Mouse (Mus musculus): ENCODE measurements around the gene Aplp2. TPM values are rescaled to one million over a fixed set of nuclear protein-coding genes. Genes with fewer than 3 reads are reported as not detected.

Gene Aplp2
- total and polyA plus RNA-seq, 2 experiments, result 195 to 276 TPM

GRCm38 (mm10) chr9:31163327-31163726 lies 48.3 kb downstream of the Aplp2 start:
- H3K4me1 ChIP-seq (ENCODE audit: control insufficient read depth, insufficient read depth, low read length), result no peaks in the 10 kb centered on the region
- no peak for DNase-seq (ENCODE audit: extremely low read depth, low read depth, low spot score)
- H3K4me3 ChIP-seq (ENCODE audit: insufficient read depth, low read depth, low read length), result no peak overlapping the region
- no peaks in the 10 kb centered on the region for H3K27me3 ChIP-seq (ENCODE audit: control insufficient read depth, insufficient read depth, low read length)
- H3K27ac ChIP-seq (replicated peaks; ENCODE audit: insufficient read depth, low read depth, low read length), result no peak overlapping the region
- TF ChIP-seq CTCF (IDR thresholded peaks at IDR 0.05; ENCODE audit: low read depth, low read length) (no peak), POLR2A (IDR thresholded peaks at IDR 0.05; ENCODE audit: extremely low read depth, insufficient read depth, low read length) (no peak)
- WGBS, result 85% methylated on average over 1 of the region's 1 CpGs
- no peaks in the 10 kb centered on the region for H3K79me2 ChIP-seq (ENCODE audit: control insufficient read depth, insufficient read depth, low read length)
- H3K9ac ChIP-seq (ENCODE audit: low read depth, low read length), result no peak overlapping the region
- H3K36me3 ChIP-seq (ENCODE audit: control insufficient read depth, insufficient read depth, low read length), result peaks cover 65% of the 10 kb centered on the region

- no peaks in the 10 kb centered on the region for H3K27me3 ChIP-seq (ENCODE audit: control insufficient read depth, insufficient read depth, low read length)
- H3K9ac ChIP-seq (ENCODE audit: low read depth, low read length), result no peak overlapping the region
- WGBS, result 29% methylated on average over 1 of the region's 1 CpGs
- H3K27ac ChIP-seq (replicated peaks; ENCODE audit: insufficient read depth, low read depth, low read length), result no peak overlapping the region
- H3K36me3 ChIP-seq (ENCODE audit: control insufficient read depth, insufficient read depth, low read length), result peaks cover 66% of the 10 kb centered on the region
- H3K4me1 ChIP-seq (ENCODE audit: control insufficient read depth, insufficient read depth, low read length), result no peaks in the 10 kb centered on the region
- no peak for TF ChIP-seq CTCF (IDR thresholded peaks at IDR 0.05; ENCODE audit: low read depth, low read length)
- TF ChIP-seq POLR2A (IDR thresholded peaks at IDR 0.05; ENCODE audit: extremely low read depth, insufficient read depth, low read length), result no peak
- no peaks in the 10 kb centered on the region for H3K79me2 ChIP-seq (ENCODE audit: control insufficient read depth, insufficient read depth, low read length)
- peak; percentile 40 for DNase-seq (ENCODE audit: extremely low read depth, low read depth, low spot score)
- H3K4me3 ChIP-seq (ENCODE audit: insufficient read depth, low read depth, low read length), result no peak overlapping the region
Observed at GRCm38 (mm10) chr9:31162911-31163310, 48.7 kb downstream of the Aplp2 start.

- no peaks in the 10 kb centered on the region for H3K27me3 ChIP-seq (ENCODE audit: control insufficient read depth, insufficient read depth, low read length)
- peaks cover 79% of the 10 kb centered on the region for H3K36me3 ChIP-seq (ENCODE audit: control insufficient read depth, insufficient read depth, low read length)
- peak; percentile 41 for DNase-seq (ENCODE audit: extremely low read depth, low read depth, low spot score)
- 91% methylated on average over 4 of the region's 4 CpGs for WGBS
- no peaks in the 10 kb centered on the region for H3K4me1 ChIP-seq (ENCODE audit: control insufficient read depth, insufficient read depth, low read length)
- no peak overlapping the region for H3K4me3 ChIP-seq (ENCODE audit: insufficient read depth, low read depth, low read length)
- no peaks in the 10 kb centered on the region for H3K79me2 ChIP-seq (ENCODE audit: control insufficient read depth, insufficient read depth, low read length)
- H3K27ac ChIP-seq (replicated peaks; ENCODE audit: insufficient read depth, low read depth, low read length), result no peak overlapping the region
- H3K9ac ChIP-seq (ENCODE audit: low read depth, low read length), result no peak overlapping the region
- TF ChIP-seq POLR2A (IDR thresholded peaks at IDR 0.05; ENCODE audit: extremely low read depth, insufficient read depth, low read length), result no peak
- peak; percentile 31; the same call in 1 of the 2 replicates for TF ChIP-seq CTCF (IDR thresholded peaks at IDR 0.05; ENCODE audit: low read depth, low read length)
Observed at GRCm38 (mm10) chr9:31159910-31160309, 51.7 kb downstream of the Aplp2 start.

GRCm38 (mm10) chr9:31156594-31156993 lies 55.0 kb downstream of the Aplp2 start:
- no peak overlapping the region for H3K4me3 ChIP-seq (ENCODE audit: insufficient read depth, low read depth, low read length)
- 90% methylated on average over 8 of the region's 8 CpGs for WGBS
- no peak overlapping the region for H3K27ac ChIP-seq (replicated peaks; ENCODE audit: insufficient read depth, low read depth, low read length)
- H3K27me3 ChIP-seq (ENCODE audit: control insufficient read depth, insufficient read depth, low read length), result no peaks in the 10 kb centered on the region
- no peak overlapping the region for H3K9ac ChIP-seq (ENCODE audit: low read depth, low read length)
- no peaks in the 10 kb centered on the region for H3K79me2 ChIP-seq (ENCODE audit: control insufficient read depth, insufficient read depth, low read length)
- no peak for TF ChIP-seq POLR2A (IDR thresholded peaks at IDR 0.05; ENCODE audit: extremely low read depth, insufficient read depth, low read length)
- TF ChIP-seq CTCF (IDR thresholded peaks at IDR 0.05; ENCODE audit: low read depth, low read length), result no peak
- H3K4me1 ChIP-seq (ENCODE audit: control insufficient read depth, insufficient read depth, low read length), result no peaks in the 10 kb centered on the region
- no peak for DNase-seq (ENCODE audit: extremely low read depth, low read depth, low spot score)
- peaks cover 79% of the 10 kb centered on the region for H3K36me3 ChIP-seq (ENCODE audit: control insufficient read depth, insufficient read depth, low read length)

- no peak overlapping the region for H3K27ac ChIP-seq (replicated peaks; ENCODE audit: insufficient read depth, low read depth, low read length)
- peaks cover 51% of the 10 kb centered on the region for H3K36me3 ChIP-seq (ENCODE audit: control insufficient read depth, insufficient read depth, low read length)
- no peaks in the 10 kb centered on the region for H3K79me2 ChIP-seq (ENCODE audit: control insufficient read depth, insufficient read depth, low read length)
- DNase-seq (ENCODE audit: extremely low read depth, low read depth, low spot score), result peak; percentile 38
- H3K4me3 ChIP-seq (ENCODE audit: insufficient read depth, low read depth, low read length), result no peak overlapping the region
- WGBS, result 68% methylated on average over 2 of the region's 2 CpGs
- no peak for TF ChIP-seq POLR2A (IDR thresholded peaks at IDR 0.05; ENCODE audit: extremely low read depth, insufficient read depth, low read length)
- TF ChIP-seq CTCF (IDR thresholded peaks at IDR 0.05; ENCODE audit: low read depth, low read length), result peak; percentile 48; the same call in 1 of the 2 replicates
- H3K27me3 ChIP-seq (ENCODE audit: control insufficient read depth, insufficient read depth, low read length), result no peaks in the 10 kb centered on the region
- H3K9ac ChIP-seq (ENCODE audit: low read depth, low read length), result no peak overlapping the region
- no peaks in the 10 kb centered on the region for H3K4me1 ChIP-seq (ENCODE audit: control insufficient read depth, insufficient read depth, low read length)
Observed at GRCm38 (mm10) chr9:31151050-31151449, 60.6 kb downstream of the Aplp2 start.

- peaks cover 12% of the 10 kb centered on the region for H3K4me1 ChIP-seq (ENCODE audit: control insufficient read depth, insufficient read depth, low read length)
- no peaks in the 10 kb centered on the region for H3K27me3 ChIP-seq (ENCODE audit: control insufficient read depth, insufficient read depth, low read length)
- no peak for DNase-seq (ENCODE audit: extremely low read depth, low read depth, low spot score)
- no peaks in the 10 kb centered on the region for H3K79me2 ChIP-seq (ENCODE audit: control insufficient read depth, insufficient read depth, low read length)
- no peak overlapping the region for H3K4me3 ChIP-seq (ENCODE audit: insufficient read depth, low read depth, low read length)
- peaks cover 25% of the 10 kb centered on the region for H3K36me3 ChIP-seq (ENCODE audit: control insufficient read depth, insufficient read depth, low read length)
- H3K27ac ChIP-seq (replicated peaks; ENCODE audit: insufficient read depth, low read depth, low read length), result no peak overlapping the region
- no peak overlapping the region for H3K9ac ChIP-seq (ENCODE audit: low read depth, low read length)
- no peak for TF ChIP-seq POLR2A (IDR thresholded peaks at IDR 0.05; ENCODE audit: extremely low read depth, insufficient read depth, low read length)
- TF ChIP-seq CTCF (IDR thresholded peaks at IDR 0.05; ENCODE audit: low read depth, low read length), result no peak
- WGBS, result 94% methylated on average over 7 of the region's 7 CpGs
Observed at GRCm38 (mm10) chr9:31148135-31148534, 63.5 kb downstream of the Aplp2 start.
